Mouse (Mus musculus) mouse trophoblast stem cell (cell line): ENCODE data around the gene Slc6a20a.

Experiments
- in situ Hi-C, 2 experiments: fragments of 300-500 bp; cut with MseI, MboI; formaldehyde crosslinking; loops; 2 replicates in 1 of 2; 3 replicates in 1 of 2; pipeline ENCODE4 v1.15.1; 2025

Gene Slc6a20a

GRCm38 (mm10) chr9:123638231-123638630, 40.5 kb downstream of the Slc6a20a start:
- in situ Hi-C loops = no loop called here

DNA sequence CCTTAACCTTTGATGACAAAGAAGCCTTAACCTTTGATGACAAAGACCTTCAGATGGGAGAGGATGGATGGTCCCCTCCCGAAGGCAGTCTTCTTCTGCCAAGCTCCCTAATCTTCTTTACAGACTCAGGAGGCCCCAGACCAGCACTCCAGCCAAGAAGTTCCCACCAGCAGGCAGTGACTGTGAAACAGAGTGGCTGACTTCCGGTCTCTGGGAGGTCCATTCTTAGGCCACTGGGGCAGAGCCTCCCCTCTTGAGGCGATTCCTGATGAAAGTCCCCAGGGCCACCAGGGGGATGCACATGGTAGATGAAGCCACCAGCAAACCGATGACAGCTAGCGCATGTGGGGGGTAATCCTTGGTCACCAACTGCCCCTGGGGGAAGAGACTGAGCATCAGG, 41.9 kb downstream of the Slc6a20a start:
- in situ Hi-C loops = no loop called here

DNA sequence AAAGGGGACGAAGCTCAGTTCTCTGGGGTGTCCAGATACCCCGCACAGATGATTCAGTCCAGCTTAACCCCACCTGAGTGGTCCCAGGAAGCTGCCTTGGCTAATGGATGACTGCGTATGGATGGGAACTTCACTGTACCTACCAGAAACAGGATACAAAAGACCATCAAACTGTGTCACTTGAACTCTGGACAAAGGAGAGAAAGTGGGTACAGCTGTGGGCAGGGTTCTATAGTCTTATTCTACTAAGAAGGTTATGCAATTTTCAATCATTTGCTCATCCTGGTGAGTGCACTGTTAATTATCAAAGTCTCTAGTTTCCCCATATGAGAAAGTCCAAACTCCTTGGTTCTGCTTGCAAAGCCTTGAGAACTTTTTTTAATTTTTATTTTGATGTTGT, 45.7 kb downstream of the Slc6a20a start:
- in situ Hi-C loops = no loop called here

DNA sequence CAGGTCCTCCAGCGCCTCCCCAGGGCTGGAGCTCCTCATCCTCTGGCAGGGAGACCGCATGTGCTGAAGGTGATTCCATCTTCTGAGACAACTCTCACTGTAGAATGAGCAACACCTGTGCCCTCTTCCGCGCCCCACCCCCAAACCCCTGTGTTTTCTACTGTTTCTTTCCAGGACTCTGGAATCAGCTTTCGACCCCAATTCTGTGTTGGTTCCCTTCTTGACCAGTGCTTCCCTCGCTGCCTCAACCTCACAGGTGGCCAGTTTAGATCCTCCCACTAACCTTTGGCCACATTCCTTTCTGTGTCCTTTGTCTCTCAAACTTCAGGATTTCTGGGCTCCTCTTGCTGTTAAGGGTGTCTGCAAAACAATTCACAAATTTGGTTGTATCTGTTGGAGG, 46.4 kb downstream of the Slc6a20a start, which contains the start of gene Slc6a20b:
Slc6a20b (minus strand) TSS at position 285 of the 400 bp plus-strand sequence.
- in situ Hi-C loops = no loop called here

GRCm38 (mm10) chr9:123631666-123632065, 47.0 kb downstream of the Slc6a20a start:
- in situ Hi-C loops = no loop called here

DNA sequence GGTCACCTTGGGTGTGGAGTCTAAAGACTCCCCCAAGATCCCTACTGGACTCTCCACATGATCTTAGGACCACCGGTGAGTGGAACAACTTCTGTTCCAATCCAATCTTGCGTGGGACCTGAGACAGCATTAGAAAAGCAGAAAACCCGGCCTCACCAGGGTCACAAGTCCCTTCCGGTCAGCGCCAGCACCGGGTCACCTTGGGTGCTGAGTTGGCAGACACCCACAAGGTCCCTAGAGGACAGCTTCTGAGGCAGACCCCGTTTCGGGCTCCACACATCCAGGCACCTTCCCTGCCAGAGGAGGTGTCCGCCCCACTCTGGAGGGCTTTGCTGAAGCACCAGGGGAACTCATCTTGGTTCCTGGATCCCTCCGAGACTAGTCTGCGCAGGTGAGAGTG, 52.9 kb downstream of the Slc6a20a start:
- in situ Hi-C loops = no loop called here

DNA sequence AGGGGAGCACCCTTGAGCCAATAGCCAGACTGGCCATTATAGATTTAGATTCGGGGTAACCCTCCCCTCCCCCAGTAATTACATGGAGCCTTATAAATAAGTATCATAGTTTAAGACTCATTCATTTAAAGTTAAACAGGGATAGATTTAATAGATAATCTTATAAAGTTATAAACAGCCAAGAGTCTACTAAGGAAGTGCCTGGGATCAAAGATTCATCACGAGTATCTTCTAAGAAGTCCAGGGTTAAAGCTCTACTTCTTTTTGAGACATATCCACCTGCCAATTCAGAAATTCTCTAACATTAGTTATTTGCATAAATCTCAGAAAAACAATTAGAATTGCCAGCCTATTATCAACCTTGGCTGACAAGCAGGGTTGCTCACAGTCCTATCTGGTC, 53.9 kb downstream of the Slc6a20a start:
- in situ Hi-C loops = no loop called here

DNA sequence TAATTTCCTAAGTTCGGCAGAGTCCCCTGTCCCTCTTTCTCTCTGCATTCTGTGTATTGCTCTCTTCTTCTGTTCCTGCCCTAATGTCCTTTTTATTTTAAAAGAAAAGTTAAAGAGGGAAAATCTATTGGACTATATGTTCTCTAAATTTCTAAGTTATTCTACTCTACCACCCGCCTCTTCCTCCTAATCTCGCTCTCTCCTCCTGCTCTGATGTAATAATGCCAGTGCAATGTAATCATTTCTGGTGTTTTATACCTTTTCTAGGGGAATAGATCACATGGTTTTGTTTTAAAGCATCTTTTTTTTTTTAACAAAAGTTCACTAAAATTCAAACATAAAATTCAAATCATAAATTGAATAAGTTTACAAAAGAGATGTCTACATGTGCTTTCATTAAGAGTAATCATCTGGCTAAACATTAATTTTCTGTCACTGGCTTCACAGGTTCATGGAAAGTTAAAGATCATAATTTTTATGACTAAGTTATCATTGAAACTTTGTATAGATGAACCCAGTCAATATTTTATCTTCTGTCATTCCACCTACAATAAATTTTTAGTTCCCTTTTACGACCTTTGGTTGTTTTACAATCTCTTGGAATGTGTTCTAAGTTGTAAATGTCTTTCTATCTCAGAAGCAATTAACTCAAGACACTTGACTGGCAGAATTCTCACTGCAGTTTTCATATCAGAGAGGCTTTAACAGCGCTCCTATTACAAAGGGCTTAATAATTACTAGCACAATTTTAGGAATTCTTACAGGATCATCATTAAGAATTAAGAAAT, 58.2 kb downstream of the Slc6a20a start:
- in situ Hi-C loops = no loop called here

DNA sequence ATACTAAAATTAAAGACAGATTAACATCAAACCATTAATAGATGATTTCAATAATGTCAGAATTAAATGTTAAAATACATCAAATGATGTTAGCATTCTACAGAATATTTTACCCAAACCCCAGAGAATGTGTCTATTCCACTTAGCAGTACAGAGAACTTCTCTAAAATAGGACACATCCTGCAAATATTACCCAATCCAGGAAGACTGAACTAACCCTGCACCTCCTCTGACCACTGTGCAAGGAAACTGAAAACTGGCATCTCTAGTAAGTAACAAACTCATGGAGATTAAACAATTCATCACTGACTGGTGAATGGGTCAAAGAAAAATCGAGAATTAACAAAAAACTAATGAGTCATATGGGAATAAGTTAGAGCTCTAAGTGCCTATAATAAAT, 77.2 kb downstream of the Slc6a20a start:
- in situ Hi-C loops = no loop called here

GRCm38 (mm10) chr9:123597376-123597775, 81.3 kb downstream of the Slc6a20a start:
- in situ Hi-C loops = no loop called here

GRCm38 (mm10) chr9:123596910-123597309, 81.8 kb downstream of the Slc6a20a start:
- in situ Hi-C loops = no loop called here

DNA sequence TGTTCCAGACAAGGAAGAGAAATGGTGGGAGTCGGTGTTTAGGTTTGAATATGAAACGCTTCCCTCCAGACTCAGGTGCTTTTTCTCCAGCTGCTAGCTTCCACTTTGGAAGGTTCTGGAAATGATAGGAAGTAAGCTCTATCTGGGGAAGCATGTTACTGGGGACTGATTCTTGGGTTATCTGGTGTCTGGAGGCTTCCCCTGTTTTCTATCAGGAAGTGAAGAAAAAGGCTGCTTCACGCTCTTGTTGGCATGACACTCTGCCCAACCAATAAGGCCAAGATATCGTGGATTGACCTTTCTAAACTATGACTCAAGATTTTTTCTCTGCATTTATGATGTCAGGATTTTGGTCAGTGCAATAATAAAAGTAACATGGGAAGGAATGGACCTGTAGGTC, 83.5 kb downstream of the Slc6a20a start:
- in situ Hi-C loops = no loop called here

DNA sequence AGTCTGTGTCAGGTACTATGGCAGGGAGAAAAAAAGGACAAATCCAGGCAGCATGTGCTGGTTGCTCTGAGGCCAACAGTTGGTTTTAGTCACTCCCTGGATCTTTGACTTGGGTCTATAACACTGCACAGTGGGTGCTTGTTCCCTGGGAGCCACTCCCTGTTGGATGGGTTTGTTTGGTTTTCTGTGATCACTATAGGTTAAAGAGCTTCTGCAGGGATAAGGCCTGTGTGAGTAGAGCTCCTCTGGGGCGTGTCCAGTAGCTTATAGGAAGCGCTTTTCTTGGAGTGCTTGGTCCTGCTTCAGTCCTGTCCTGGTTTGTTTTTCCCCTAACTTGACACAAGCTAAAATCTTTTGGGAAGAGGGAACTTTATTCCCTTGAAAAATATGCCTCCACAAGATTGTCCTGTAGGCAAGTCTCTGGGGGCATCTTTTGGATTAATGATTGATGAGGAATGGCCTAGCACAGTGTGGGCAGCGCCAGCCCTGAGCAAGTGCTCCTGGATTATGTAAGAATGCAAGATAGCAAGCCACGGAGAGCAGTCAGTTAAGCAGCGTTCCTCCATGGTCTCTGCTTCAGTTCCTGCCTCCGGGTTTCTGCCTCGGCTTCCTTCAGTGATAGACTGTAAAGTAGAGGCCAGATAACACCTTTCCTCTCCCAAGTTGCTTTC, 89.3 kb downstream of the Slc6a20a start:
- in situ Hi-C loops = no loop called here
